Mouse (Mus musculus): ENCODE data around the gene Dnaic1. TPM values are rescaled to one million over a fixed set of nuclear protein-coding genes. Genes with fewer than 3 reads are reported as not detected.

Dnaic1 gene
- polyA plus RNA-seq, 1 experiment from 2014 or later, result 1.1 TPM

DNA sequence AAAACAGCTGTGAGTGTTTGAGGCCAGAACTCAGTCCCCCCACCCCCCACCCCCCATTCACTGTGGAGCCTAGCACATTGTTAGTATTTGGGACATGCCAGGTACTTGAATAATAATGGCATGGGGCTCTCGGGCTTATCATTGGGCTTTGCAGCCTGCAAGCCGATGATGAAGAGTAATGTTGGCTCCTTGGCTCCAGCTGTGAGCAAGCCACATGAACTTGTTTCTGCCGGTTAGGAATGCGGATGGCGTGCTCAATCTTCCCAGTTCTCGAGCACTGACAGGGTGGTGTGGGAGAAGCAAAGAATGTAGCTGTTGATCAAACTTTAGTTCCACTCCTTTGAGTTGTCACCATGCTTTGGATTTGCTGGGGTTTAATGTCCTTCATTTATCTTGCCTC, 6.3 kb downstream of the Dnaic1 start:
- DNase-seq (ENCODE audit: low spot score) (no peak), ATAC-seq (ENCODE audit: insufficient number of reproducible peaks, low FRiP score, low TSS enrichment, low read depth) (no peak)
- no peaks in the 10 kb centered on the region for H3K27me3 ChIP-seq (ENCODE audit: control insufficient read depth, insufficient read depth, low read length)
- no peaks in the 10 kb centered on the region for H3K9me3 ChIP-seq (ENCODE audit: control insufficient read depth, low read length)
- H3K9ac ChIP-seq (ENCODE audit: low read length), result no peak overlapping the region
- H3K4me1 ChIP-seq (ENCODE audit: control insufficient read depth, insufficient read depth, low read length), result no peaks in the 10 kb centered on the region
- H3K27ac ChIP-seq (replicated peaks; ENCODE audit: low read depth, low read length), result no peak overlapping the region
- WGBS, result 51% methylated on average over 6 of the region's 6 CpGs
- H3K36me3 ChIP-seq (ENCODE audit: control insufficient read depth, insufficient read depth, low read length), result no peaks in the 10 kb centered on the region
- H3K4me3 ChIP-seq (ENCODE audit: low read depth, low read length), result no peak overlapping the region
- H3K4me2 ChIP-seq (ENCODE audit: low read depth, severe bottlenecking), result no peak overlapping the region

DNA sequence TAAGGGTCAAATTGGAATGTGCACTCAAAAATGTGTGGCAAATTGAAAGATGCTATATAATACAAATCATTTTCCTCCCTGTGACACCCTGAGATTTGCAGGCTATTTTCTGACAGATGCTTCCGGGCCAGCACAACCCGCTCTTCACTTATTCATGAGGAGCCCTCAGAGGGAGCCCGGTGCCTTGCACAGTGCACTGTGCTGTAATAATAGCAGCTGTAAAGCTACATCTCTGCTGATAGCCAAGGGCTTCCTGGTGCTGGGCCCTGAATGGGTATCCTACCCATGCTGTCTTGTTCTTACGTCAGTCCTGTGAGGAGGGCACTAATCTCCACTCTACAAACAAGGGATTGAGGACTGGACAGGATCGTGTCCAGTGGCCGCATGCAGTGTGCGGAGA, 13.8 kb downstream of the Dnaic1 start:
- Histone ChIP-seq H3K4me2 (ENCODE audit: low read depth, severe bottlenecking) (no peak overlapping the region), H3K4me3 (ENCODE audit: low read depth, low read length) (no peak overlapping the region), H3K9ac (ENCODE audit: low read length) (no peak overlapping the region), H3K27ac (replicated peaks; ENCODE audit: low read depth, low read length) (no peak overlapping the region), H3K27me3 (ENCODE audit: control insufficient read depth, insufficient read depth, low read length) (no peaks in the 10 kb centered on the region), H3K9me3 (ENCODE audit: control insufficient read depth, low read length) (no peaks in the 10 kb centered on the region), H3K4me1 (ENCODE audit: control insufficient read depth, insufficient read depth, low read length) (no peaks in the 10 kb centered on the region), H3K36me3 (ENCODE audit: control insufficient read depth, insufficient read depth, low read length) (no peaks in the 10 kb centered on the region)
- no peak for DNase-seq (ENCODE audit: low spot score)
- no peak for ATAC-seq (ENCODE audit: insufficient number of reproducible peaks, low FRiP score, low TSS enrichment, low read depth)
- 86% methylated on average over 7 of the region's 7 CpGs for WGBS

DNA sequence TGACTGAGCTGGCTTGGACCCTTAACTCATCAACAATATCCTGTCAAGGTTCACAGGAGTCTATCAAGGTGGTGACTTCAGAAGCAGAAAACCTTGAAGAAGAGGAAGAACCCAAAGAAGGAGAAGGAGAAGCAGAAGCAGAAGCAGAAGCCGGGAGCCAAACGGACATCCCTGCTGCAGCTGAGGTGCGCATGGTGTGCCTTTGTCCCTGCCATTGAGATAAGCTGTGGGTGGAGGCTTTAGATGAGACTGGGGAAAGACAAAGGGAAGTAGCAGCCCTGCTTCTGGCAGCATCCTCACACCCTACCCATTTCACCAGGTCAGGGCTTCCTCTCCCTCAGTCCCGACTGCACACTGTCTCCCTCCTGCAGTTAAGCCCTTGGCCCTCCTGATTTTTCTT, 33.2 kb downstream of the Dnaic1 start:
- H3K27ac ChIP-seq (replicated peaks; ENCODE audit: low read depth, low read length), result no peak overlapping the region
- H3K4me3 ChIP-seq (ENCODE audit: low read depth, low read length), result no peak overlapping the region
- 0 out of 2 replicates have a peak, but pooled peaks cover 2% of the 10 kb centered on the region for H3K27me3 ChIP-seq (ENCODE audit: control insufficient read depth, insufficient read depth, low read length)
- WGBS, result 65% methylated on average over 4 of the region's 4 CpGs
- H3K36me3 ChIP-seq (ENCODE audit: control insufficient read depth, insufficient read depth, low read length), result no peaks in the 10 kb centered on the region
- ATAC-seq (ENCODE audit: insufficient number of reproducible peaks, low FRiP score, low TSS enrichment, low read depth) (no peak), DNase-seq (ENCODE audit: low spot score) (no peak)
- no peaks in the 10 kb centered on the region for H3K9me3 ChIP-seq (ENCODE audit: control insufficient read depth, low read length)
- no peak overlapping the region for H3K9ac ChIP-seq (ENCODE audit: low read length)
- H3K4me1 ChIP-seq (ENCODE audit: control insufficient read depth, insufficient read depth, low read length), result no peaks in the 10 kb centered on the region
- H3K4me2 ChIP-seq (ENCODE audit: low read depth, severe bottlenecking), result no peak overlapping the region

DNA sequence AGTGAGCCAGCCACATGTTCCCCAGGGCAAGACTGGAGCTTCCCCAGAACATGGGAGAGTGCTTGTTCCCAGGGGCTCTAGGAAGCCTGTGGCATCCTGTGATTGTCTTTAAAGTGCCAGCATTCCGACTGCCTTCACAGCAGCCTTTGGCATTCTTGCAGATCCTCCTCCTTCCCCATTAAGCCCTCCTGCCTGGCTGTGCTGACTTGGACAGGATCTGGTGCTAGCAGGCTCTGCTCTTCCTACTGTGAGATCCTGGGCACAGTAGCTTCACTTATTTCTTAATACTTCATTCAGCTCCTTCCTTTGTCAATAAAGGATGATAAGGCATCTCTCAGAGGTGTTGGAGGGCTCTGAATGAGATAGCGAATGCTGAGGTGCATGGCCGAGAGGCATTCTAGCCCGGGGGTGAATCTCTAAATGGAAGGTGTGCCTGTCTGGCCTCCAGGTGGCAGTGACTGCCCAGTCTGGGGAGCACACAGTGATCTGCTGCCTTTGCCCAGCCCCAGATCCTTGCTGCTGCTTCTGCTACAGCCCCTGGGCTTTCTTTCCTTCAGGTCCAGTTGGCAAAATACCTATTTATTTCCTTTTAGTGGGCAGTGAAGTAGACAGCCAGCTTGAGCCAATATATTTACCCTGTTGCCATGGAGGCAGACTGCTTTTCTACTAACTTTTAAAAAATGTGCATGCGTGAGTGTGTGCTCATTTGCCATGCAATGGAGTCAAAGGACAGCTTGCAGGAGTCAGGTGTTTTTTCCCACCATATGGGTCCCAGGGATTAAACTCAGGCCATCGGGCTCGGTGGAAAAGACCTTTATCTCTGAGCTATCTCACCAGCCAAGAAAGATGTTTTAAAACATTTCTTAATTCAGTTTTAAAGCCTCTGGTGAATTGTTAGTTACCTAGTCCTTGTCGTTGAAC, 35.2 kb downstream of the Dnaic1 start:
- 51% methylated on average over 8 of the region's 8 CpGs for WGBS
- ATAC-seq (ENCODE audit: insufficient number of reproducible peaks, low FRiP score, low TSS enrichment, low read depth) (no peak), DNase-seq (ENCODE audit: low spot score) (no peak)

DNA sequence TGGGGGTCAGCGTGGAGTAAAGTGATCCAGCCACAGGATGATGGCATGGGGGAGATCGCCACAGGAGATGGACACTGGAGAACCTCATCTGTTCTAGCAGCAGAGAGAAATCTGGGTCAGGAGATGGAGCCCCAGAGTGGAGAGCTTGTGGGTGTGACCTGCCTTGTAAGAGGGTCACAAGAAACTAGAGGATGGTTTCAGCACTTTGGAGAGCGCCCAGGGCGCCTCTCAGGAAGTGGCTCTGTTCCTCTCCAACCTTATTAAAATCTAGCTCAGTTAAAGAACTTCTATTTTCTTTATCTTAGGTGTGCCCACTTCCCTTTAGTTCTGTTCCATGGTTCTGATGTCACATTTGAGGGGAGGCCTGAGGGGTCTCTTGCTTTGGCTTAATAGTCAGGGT, 37.2 kb downstream of the Dnaic1 start:
- Histone ChIP-seq H3K9ac (ENCODE audit: low read length) (no peak overlapping the region), H3K4me2 (ENCODE audit: low read depth, severe bottlenecking) (no peak overlapping the region), H3K9me3 (ENCODE audit: control insufficient read depth, low read length) (no peaks in the 10 kb centered on the region), H3K27ac (replicated peaks; ENCODE audit: low read depth, low read length) (no peak overlapping the region), H3K4me1 (ENCODE audit: control insufficient read depth, insufficient read depth, low read length) (no peaks in the 10 kb centered on the region), H3K4me3 (ENCODE audit: low read depth, low read length) (no peak overlapping the region), H3K27me3 (ENCODE audit: control insufficient read depth, insufficient read depth, low read length) (no peaks in the 10 kb centered on the region), H3K36me3 (ENCODE audit: control insufficient read depth, insufficient read depth, low read length) (no peaks in the 10 kb centered on the region)
- DNase-seq (ENCODE audit: low spot score) (peak; percentile 86), ATAC-seq (ENCODE audit: insufficient number of reproducible peaks, low FRiP score, low TSS enrichment, low read depth) (no peak)
- WGBS, result 32% methylated on average over 4 of the region's 4 CpGs

More for the DNA sequence above, 35.2 kb downstream of the Dnaic1 start:
- Histone ChIP-seq H3K9ac (ENCODE audit: low read length) (no peak overlapping the region), H3K4me3 (ENCODE audit: low read depth, low read length) (no peak overlapping the region), H3K27ac (replicated peaks; ENCODE audit: low read depth, low read length) (no peak overlapping the region), H3K27me3 (ENCODE audit: control insufficient read depth, insufficient read depth, low read length) (no peaks in the 10 kb centered on the region), H3K36me3 (ENCODE audit: control insufficient read depth, insufficient read depth, low read length) (no peaks in the 10 kb centered on the region), H3K4me1 (ENCODE audit: control insufficient read depth, insufficient read depth, low read length) (no peaks in the 10 kb centered on the region), H3K9me3 (ENCODE audit: control insufficient read depth, low read length) (no peaks in the 10 kb centered on the region), H3K4me2 (ENCODE audit: low read depth, severe bottlenecking) (no peak overlapping the region)

DNA sequence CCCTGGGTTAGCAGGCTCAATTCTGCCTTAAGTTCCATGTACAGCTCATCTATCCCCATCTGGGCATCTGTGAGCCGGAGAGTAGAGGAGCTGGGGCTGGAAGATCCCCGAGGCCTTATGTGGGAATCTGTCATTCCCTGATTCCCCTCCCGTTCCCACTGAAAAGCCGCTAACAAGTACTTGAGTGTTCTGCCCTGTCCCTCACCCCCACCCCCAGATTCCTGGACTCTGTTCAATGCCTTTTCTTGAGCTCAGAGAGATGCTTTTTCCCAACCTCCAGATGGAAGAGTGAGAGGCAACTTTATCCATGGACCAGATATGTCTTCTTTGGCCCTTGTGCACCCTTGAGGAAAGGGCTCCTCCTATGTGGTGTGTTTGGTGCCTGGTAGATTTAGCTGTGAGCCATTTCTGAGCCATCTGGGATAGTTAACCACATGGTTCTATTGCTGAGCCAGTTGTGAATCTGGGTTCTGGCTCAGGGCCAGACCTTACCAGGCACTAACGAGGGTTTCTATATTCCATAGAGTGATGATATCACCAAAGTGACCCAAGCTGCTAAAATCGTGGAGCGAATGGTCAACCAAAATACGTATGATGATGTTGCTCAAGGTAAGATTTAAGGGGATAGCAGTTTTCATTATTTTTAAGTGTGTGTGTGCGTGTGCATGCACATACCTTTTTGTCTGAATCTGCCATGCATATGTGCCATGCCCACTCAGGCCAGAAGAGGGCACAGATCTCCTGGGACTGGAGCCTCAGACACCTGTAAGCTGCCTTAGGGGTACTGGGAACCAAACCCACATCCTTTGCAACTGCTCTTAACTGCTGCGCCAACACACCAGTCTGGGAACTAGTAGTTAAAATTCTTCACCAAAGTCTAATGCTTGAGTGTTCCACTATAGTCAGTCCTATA, 40.4 kb downstream of the Dnaic1 start:
- H3K4me3 ChIP-seq (ENCODE audit: low read depth, low read length), result no peak overlapping the region
- WGBS, result 86% methylated on average over 10 of the region's 10 CpGs
- no peaks in the 10 kb centered on the region for H3K4me1 ChIP-seq (ENCODE audit: control insufficient read depth, insufficient read depth, low read length)
- H3K27ac ChIP-seq (replicated peaks; ENCODE audit: low read depth, low read length), result no peak overlapping the region
- DNase-seq (ENCODE audit: low spot score) (no peak), ATAC-seq (ENCODE audit: insufficient number of reproducible peaks, low FRiP score, low TSS enrichment, low read depth) (no peak)
- no peaks in the 10 kb centered on the region for H3K36me3 ChIP-seq (ENCODE audit: control insufficient read depth, insufficient read depth, low read length)
- no peaks in the 10 kb centered on the region for H3K9me3 ChIP-seq (ENCODE audit: control insufficient read depth, low read length)
- no peak overlapping the region for H3K4me2 ChIP-seq (ENCODE audit: low read depth, severe bottlenecking)
- H3K9ac ChIP-seq (ENCODE audit: low read length), result no peak overlapping the region
- no peaks in the 10 kb centered on the region for H3K27me3 ChIP-seq (ENCODE audit: control insufficient read depth, insufficient read depth, low read length)

DNA sequence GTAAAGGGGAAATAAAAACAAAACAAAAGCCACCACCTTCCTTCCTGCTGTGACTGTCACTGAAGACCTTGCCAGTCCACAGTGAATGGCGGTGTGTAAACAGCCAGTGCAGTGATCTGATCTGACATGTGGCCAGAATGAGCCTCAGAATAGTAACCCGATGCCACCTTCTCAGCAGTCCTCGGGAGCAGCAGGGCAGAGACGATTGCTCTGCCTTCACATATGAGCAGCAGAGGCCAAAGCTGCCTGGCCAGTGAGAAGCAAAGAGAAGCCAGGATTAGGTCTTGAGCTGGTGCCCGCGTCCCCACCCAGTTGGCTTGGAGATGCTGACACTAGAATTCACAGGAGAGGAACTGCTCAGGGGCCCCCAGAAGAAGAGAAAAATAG, 41.0 kb downstream of the Dnaic1 start:
- DNase-seq (ENCODE audit: low spot score), result no peak
- Histone ChIP-seq H3K36me3 (ENCODE audit: control insufficient read depth, insufficient read depth, low read length) (no peaks in the 10 kb centered on the region), H3K9me3 (ENCODE audit: control insufficient read depth, low read length) (no peaks in the 10 kb centered on the region), H3K27ac (replicated peaks; ENCODE audit: low read depth, low read length) (no peak overlapping the region), H3K4me3 (ENCODE audit: low read depth, low read length) (no peak overlapping the region), H3K27me3 (ENCODE audit: control insufficient read depth, insufficient read depth, low read length) (no peaks in the 10 kb centered on the region; the same call in 1 of the 2 replicates), H3K4me2 (ENCODE audit: low read depth, severe bottlenecking) (no peak overlapping the region), H3K4me1 (ENCODE audit: control insufficient read depth, insufficient read depth, low read length) (no peaks in the 10 kb centered on the region), H3K9ac (ENCODE audit: low read length) (no peak overlapping the region)
- ATAC-seq (ENCODE audit: insufficient number of reproducible peaks, low FRiP score, low TSS enrichment, low read depth), result no peak
- WGBS, result 43% methylated on average over 6 of the region's 6 CpGs

DNA sequence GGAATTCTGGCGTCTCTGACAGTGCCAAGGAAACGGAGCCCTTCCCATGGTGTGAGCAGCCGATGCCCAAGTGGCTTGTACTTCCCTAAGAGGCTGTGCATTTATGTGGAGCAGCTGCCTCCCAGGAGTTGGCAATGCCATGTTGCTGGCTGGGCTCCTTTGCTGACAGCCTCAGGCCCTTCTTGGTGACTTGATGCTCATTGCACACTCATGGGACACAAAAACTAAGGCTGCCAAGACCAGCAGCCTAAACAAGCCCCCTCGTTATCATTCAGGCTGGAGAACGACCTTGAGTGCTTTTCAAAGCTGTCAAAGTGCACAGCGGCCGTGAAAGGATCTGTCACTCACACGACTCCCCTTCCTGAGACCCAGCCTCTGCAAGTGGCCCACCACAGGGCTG, 42.6 kb downstream of the Dnaic1 start:
- Histone ChIP-seq H3K9ac (ENCODE audit: low read length) (no peak overlapping the region), H3K4me2 (ENCODE audit: low read depth, severe bottlenecking) (no peak overlapping the region), H3K27me3 (ENCODE audit: control insufficient read depth, insufficient read depth, low read length) (no peaks in the 10 kb centered on the region; the same call in 1 of the 2 replicates), H3K36me3 (ENCODE audit: control insufficient read depth, insufficient read depth, low read length) (no peaks in the 10 kb centered on the region), H3K4me3 (ENCODE audit: low read depth, low read length) (no peak overlapping the region), H3K4me1 (ENCODE audit: control insufficient read depth, insufficient read depth, low read length) (no peaks in the 10 kb centered on the region), H3K9me3 (ENCODE audit: control insufficient read depth, low read length) (no peaks in the 10 kb centered on the region), H3K27ac (replicated peaks; ENCODE audit: low read depth, low read length) (no peak overlapping the region)
- no peak for ATAC-seq (ENCODE audit: insufficient number of reproducible peaks, low FRiP score, low TSS enrichment, low read depth)
- no peak for DNase-seq (ENCODE audit: low spot score)
- WGBS, result 51% methylated on average over 8 of the region's 8 CpGs

Measured in limb, embryonic 11.5 days (tissue).